Mouse (Mus musculus) small intestine, adult 2 months (tissue): ENCODE results near the gene Zfp982.
"Not testable (repeated sequence)": the region's sequence is repeated elsewhere in the genome, so short reads cannot be mapped to it uniquely, and the experiment has no call there.

ENCODE experiments used
- CTCF ChIP-seq: fragments of 200-500 bp; IDR thresholded peaks from 2 replicates; pipeline ENCODE4 v1.5.1; 2012; ENCODE audit warnings: low read depth, mild to moderate bottlenecking, control low read depth, inconsistent platforms, low read length, moderate library complexity, mixed read lengths; ENCODE audit not compliant: insufficient replicate concordance, insufficient read length; ENCODE audit errors: extremely low read depth
- POLR2A ChIP-seq: fragments of 200-500 bp; IDR thresholded peaks from 2 replicates; pipeline ENCODE4 v1.6.1; 2012; ENCODE audit warnings: low read depth, mild to moderate bottlenecking, control low read depth, inconsistent platforms, low read length, moderate library complexity

DNA sequence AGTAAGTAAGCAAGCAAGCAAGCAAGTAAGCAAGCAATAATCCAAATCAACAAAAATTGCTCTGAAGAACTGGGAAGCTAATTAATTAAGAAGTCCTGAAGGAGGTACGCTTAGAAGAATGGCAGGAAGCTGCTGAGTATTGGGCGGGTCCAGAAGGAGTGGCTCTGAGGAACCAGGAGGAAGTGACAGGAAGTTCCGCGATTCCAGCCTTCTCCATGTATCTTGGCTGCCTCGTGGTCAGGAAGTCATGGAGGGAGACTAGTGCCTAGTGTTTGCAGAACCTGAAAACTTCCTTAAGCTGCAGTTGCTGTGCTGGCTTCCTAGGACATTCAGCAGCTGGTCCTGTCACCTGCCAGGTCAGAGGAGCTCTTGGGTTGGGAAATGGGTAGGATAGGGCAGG is 60.9 kb downstream of the Zfp982 start, which contains the start of gene Zfp985:
- TF ChIP-seq CTCF, POLR2A: not testable (repeated sequence)
